Mouse (Mus musculus): ENCODE data around the gene Fam163b. TPM values are rescaled to one million over a fixed set of nuclear protein-coding genes. Genes with fewer than 3 reads are reported as not detected.

Fam163b gene
- 0.26 and 0.43 TPM in 2 replicates for polyA plus RNA-seq (2015; fragmentation: Nextera tagmentation; extraction: Ambion mirVana)

DNA sequence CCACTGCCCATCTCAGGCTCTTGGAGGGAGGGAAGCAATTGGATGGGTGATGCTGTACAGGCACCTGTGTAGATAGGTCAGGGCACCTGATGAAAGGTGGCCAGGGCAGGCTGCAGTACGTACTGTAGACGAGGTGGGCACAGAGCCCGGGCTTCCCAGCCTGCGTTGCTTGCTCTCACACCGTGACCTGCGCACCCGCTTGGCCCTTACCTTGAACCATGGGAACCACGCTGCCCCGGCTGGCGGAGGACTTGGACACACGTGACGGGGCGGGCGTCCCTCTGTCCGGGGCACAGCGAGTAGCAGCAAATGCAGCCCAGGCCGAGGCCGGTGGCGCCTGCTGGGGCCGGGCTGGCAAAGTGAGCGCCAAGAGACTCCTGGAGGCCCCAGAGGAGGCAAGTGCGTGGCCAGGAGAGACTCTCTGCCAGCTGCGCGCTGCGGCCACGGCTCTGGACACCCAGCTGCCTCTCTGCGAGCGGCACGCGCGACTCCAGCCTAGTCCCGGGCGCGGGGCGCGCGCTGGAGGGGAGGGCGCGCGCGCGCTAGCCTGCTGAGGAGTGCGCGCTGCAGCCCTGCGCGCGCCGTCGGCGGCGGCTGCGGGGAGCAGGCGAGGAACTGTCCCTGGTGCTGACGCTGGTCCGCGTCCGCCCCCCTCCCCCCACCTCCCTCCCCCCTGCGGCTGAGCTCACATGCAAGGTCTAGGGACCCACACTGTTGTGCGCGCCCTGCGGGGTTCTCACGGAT is at the start of gene Fam163b:
Gene Fam163b, minus strand, starts transcription at position 542 of the 744 bp plus-strand sequence.
- Histone ChIP-seq H3K27ac (ENCODE audit: low read length) (no peak within 1 kb of the TSS), H3K36me3 (ENCODE audit: insufficient read depth, low read length) (no peaks in the 10 kb centered on the region), H3K9ac (replicated peaks; ENCODE audit: low read depth) (0 out of 2 replicates have a peak within 1 kb of the TSS, but pooled peaks have one; percentile 16), H3K4me1 (ENCODE audit: insufficient read depth, low read depth, low read length) (no peaks in the 10 kb centered on the region; the same call in 1 of the 2 replicates), H3K27me3 (replicated peaks; ENCODE audit: insufficient read depth, low read length) (peaks cover 13% of the 10 kb centered on the region; the same call in 1 of the 2 replicates), H3K4me2 (replicated peaks; ENCODE audit: low read depth, low read length) (peak within 1 kb of the TSS; percentile 63), H3K9me3 (ENCODE audit: low read length) (no peaks in the 10 kb centered on the region), H3K4me3 (ENCODE audit: low read depth, low read length) (peak within 1 kb of the TSS; percentile 19; the same call in 1 of the 2 replicates)
- ATAC-seq, result peak; percentile 83
- peak; percentile 60 for DNase-seq (ENCODE audit: low spot score)
- under 1% methylated on average over 34 of the region's 62 CpGs for WGBS
- TF ChIP-seq CTCF (IDR thresholded peaks at IDR 0.05), result no peak
- TF ChIP-seq EP300 (IDR thresholded peaks at IDR 0.05), result no peak

DNA sequence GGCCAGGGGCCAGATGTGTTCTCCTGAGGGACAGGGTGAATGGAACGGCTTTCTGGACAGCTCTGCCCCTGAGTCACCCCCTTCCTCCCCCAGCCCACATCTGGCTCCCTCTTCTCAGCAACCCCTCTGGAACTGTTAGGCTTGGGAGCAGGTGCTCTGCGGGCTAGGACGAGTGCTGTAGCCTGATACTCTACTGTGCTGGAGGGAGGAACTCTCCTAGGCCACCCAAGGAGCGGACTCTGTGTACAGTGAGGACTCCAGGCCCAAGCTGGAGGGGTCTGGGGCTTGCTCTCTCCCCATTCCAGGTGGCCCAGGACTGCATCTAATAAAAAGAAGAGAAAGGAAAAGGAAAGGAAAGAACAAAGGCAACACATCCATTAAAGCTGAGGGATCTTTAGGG is 47.7 kb upstream of the Fam163b start:
- Histone ChIP-seq H3K4me2 (replicated peaks; ENCODE audit: low read depth, low read length) (no peak overlapping the region), H3K36me3 (ENCODE audit: insufficient read depth, low read length) (no peaks in the 10 kb centered on the region), H3K27me3 (replicated peaks; ENCODE audit: insufficient read depth, low read length) (no peaks in the 10 kb centered on the region), H3K4me1 (ENCODE audit: insufficient read depth, low read depth, low read length) (no peaks in the 10 kb centered on the region), H3K9ac (replicated peaks; ENCODE audit: low read depth) (no peak overlapping the region), H3K27ac (ENCODE audit: low read length) (no peak overlapping the region), H3K4me3 (ENCODE audit: low read depth, low read length) (no peak overlapping the region), H3K9me3 (ENCODE audit: low read length) (no peaks in the 10 kb centered on the region)
- TF ChIP-seq CTCF (IDR thresholded peaks at IDR 0.05) (no peak), EP300 (IDR thresholded peaks at IDR 0.05) (no peak)
- 51% methylated on average over 4 of the region's 4 CpGs for WGBS
- ATAC-seq (no peak), DNase-seq (ENCODE audit: low spot score) (no peak)

DNA sequence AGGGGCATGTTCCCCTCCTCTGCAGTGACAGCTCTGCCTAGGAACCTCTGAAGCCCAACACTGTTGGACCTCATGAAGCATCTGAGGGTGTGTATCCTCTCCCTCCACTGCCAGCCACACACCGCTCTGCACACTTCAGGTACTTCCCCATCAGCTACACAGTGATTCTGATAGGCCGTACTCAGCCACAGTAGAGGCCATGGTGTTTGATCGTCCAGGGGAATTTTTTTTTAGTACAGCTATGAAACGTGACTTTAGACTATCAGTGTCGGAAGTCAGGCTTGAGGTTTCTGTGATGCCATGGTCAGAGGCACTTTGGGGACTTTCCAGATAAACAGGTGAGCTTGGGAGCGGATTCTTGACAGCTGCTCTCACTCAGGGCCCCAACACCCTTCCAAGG is 45.2 kb upstream of the Fam163b start:
- no peak for TF ChIP-seq EP300 (IDR thresholded peaks at IDR 0.05)
- no peak for TF ChIP-seq CTCF (IDR thresholded peaks at IDR 0.05)
- no peaks in the 10 kb centered on the region for H3K27me3 ChIP-seq (replicated peaks; ENCODE audit: insufficient read depth, low read length)
- H3K9ac ChIP-seq (replicated peaks; ENCODE audit: low read depth), result no peak overlapping the region
- no peaks in the 10 kb centered on the region for H3K36me3 ChIP-seq (ENCODE audit: insufficient read depth, low read length)
- no peak overlapping the region for H3K4me2 ChIP-seq (replicated peaks; ENCODE audit: low read depth, low read length)
- ATAC-seq (no peak), DNase-seq (ENCODE audit: low spot score) (no peak)
- H3K9me3 ChIP-seq (ENCODE audit: low read length), result no peaks in the 10 kb centered on the region
- 68% methylated on average over 6 of the region's 6 CpGs for WGBS
- no peaks in the 10 kb centered on the region for H3K4me1 ChIP-seq (ENCODE audit: insufficient read depth, low read depth, low read length)
- H3K4me3 ChIP-seq (ENCODE audit: low read depth, low read length), result no peak overlapping the region
- no peak overlapping the region for H3K27ac ChIP-seq (ENCODE audit: low read length)

DNA sequence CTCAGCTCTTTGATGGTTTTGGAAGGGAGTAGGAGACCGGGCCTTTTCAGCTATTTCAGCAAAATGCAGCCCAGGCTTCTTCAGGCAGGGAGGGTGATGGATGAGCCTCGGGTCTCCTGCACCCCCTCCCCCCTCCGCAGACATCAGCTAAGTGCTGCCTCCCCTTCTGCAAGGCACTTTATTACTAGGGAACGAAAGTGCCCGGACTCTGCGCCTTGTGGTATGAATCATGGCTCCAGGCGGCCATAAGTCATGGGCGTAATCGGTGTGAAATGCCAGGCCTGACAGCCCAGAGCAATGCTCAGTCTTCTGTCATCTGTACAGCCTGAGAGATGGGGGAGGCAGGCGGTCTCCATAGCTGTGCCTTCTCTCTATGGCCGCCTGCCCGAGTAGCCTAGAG is 41.4 kb upstream of the Fam163b start:
- Histone ChIP-seq H3K4me3 (ENCODE audit: low read depth, low read length) (no peak overlapping the region), H3K27ac (ENCODE audit: low read length) (no peak overlapping the region), H3K4me2 (replicated peaks; ENCODE audit: low read depth, low read length) (no peak overlapping the region), H3K9me3 (ENCODE audit: low read length) (no peaks in the 10 kb centered on the region), H3K36me3 (ENCODE audit: insufficient read depth, low read length) (no peaks in the 10 kb centered on the region), H3K4me1 (ENCODE audit: insufficient read depth, low read depth, low read length) (0 out of 2 replicates have a peak, but pooled peaks cover 3% of the 10 kb centered on the region), H3K27me3 (replicated peaks; ENCODE audit: insufficient read depth, low read length) (no peaks in the 10 kb centered on the region), H3K9ac (replicated peaks; ENCODE audit: low read depth) (no peak overlapping the region)
- TF ChIP-seq EP300 (IDR thresholded peaks at IDR 0.05) (no peak), CTCF (IDR thresholded peaks at IDR 0.05) (no peak)
- peak; percentile 49 for ATAC-seq
- WGBS, result 47% methylated on average over 12 of the region's 12 CpGs
- no peak for DNase-seq (ENCODE audit: low spot score)

DNA sequence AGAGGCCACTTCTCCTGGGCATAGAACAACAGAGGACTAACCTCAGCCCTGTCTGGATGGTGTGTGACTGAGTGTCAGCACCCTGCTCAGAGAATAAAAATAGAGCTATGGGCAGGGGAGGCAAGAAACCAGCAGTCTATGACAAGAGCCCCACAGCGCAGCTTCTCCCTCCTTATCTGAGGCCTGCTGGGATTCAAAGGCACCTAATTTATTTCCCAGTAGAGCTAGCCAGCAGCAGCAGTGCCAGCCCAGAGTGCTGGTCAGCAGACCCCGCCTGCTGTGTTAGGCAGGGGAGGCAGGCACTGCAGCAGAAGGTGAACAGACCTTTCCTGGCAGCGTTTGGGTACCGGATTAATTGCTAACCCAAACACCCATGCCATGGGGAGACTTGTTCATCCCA is 39.6 kb upstream of the Fam163b start:
- H3K4me1 ChIP-seq (ENCODE audit: insufficient read depth, low read depth, low read length), result 0 out of 2 replicates have a peak, but pooled peaks cover 6% of the 10 kb centered on the region
- DNase-seq (ENCODE audit: low spot score), result peak; percentile 74
- TF ChIP-seq CTCF (IDR thresholded peaks at IDR 0.05) (no peak), EP300 (IDR thresholded peaks at IDR 0.05) (no peak)
- no peaks in the 10 kb centered on the region for H3K36me3 ChIP-seq (ENCODE audit: insufficient read depth, low read length)
- H3K9me3 ChIP-seq (ENCODE audit: low read length), result no peaks in the 10 kb centered on the region
- peak overlapping the region; percentile 15; the same call in 1 of the 2 replicates for H3K27ac ChIP-seq (ENCODE audit: low read length)
- H3K9ac ChIP-seq (replicated peaks; ENCODE audit: low read depth), result no peak overlapping the region
- no peak overlapping the region for H3K4me3 ChIP-seq (ENCODE audit: low read depth, low read length)
- H3K4me2 ChIP-seq (replicated peaks; ENCODE audit: low read depth, low read length), result no peak overlapping the region
- ATAC-seq, result peak; percentile 72
- 42% methylated on average over 4 of the region's 4 CpGs for WGBS
- no peaks in the 10 kb centered on the region for H3K27me3 ChIP-seq (replicated peaks; ENCODE audit: insufficient read depth, low read length)

DNA sequence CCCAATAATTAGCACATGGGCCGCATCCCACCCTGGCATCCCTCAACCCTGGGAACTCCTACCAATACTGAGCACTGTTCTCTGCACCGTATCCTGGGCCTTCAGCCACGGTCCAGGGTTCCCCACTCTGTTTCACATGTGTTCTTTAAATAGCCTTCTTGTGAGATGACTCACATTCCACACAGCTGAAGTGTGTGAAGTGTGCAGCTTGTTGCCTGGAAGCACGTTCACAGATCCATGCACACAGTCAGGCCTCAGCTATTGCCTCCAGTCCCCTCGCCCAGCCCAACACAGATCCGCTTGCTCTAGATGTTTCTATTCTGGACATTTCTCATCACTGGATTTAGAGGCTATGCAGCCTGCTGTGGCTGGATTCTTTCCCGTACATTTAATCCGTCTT is 36.8 kb upstream of the Fam163b start:
- DNase-seq (ENCODE audit: low spot score) (peak; percentile 40), ATAC-seq (peak; percentile 20; the same call in 1 of the 2 replicates)
- H3K36me3 ChIP-seq (ENCODE audit: insufficient read depth, low read length), result no peaks in the 10 kb centered on the region
- no peaks in the 10 kb centered on the region for H3K27me3 ChIP-seq (replicated peaks; ENCODE audit: insufficient read depth, low read length)
- H3K9ac ChIP-seq (replicated peaks; ENCODE audit: low read depth), result no peak overlapping the region
- H3K9me3 ChIP-seq (ENCODE audit: low read length), result no peaks in the 10 kb centered on the region
- no peak overlapping the region for H3K4me2 ChIP-seq (replicated peaks; ENCODE audit: low read depth, low read length)
- H3K4me3 ChIP-seq (ENCODE audit: low read depth, low read length), result no peak overlapping the region
- no peak overlapping the region for H3K27ac ChIP-seq (ENCODE audit: low read length)
- WGBS, result 46% methylated on average over 8 of the region's 8 CpGs
- H3K4me1 ChIP-seq (ENCODE audit: insufficient read depth, low read depth, low read length), result 0 out of 2 replicates have a peak, but pooled peaks cover 6% of the 10 kb centered on the region
- TF ChIP-seq EP300 (IDR thresholded peaks at IDR 0.05) (no peak), CTCF (IDR thresholded peaks at IDR 0.05) (no peak)

All from lung, postnatal 0 days (tissue).